Mouse (Mus musculus) left cerebral cortex, postnatal 10 days (tissue): Measurements from ENCODE around the gene Baz1b. TPM values are rescaled to one million over a fixed set of nuclear protein-coding genes. Genes with fewer than 3 reads are reported as not detected.

Source experiments
- microRNA-seq: library from miRNA; unstranded; fragments of <30 nt; microRNA quantifications from one replicate; pipeline ENCODE4 v1.2.0, GENCODE M21; 2022
- total RNA-seq, 2 experiments: library from RNA; stranded (reverse); gene quantifications; 2 replicates each; pipeline ENCODE4 v1.2.3; 2021

The Baz1b gene
- total RNA-seq, 2 experiments from 2014 or later: 44.6 to 45.7 TPM

Small RNAs within 50 kb of the gene (microRNA-seq; reads per million reads assigned to microRNA genes)
- gene Gm25315: not detected

Other genes starting within 250 kb of the Baz1b start
- gene Cldn4, start 240.3 kb upstream of the Baz1b start, total RNA-seq: not detected
- 1 to 10 TPM; 1.0 to 2.3 TPM for gene Cldn3, start 201.1 kb upstream of the Baz1b start, total RNA-seq
- 10 to 100 TPM; 49.8 to 52.5 TPM for gene Abhd11, start 178.1 kb upstream of the Baz1b start, total RNA-seq
- 100 to 1,000 TPM; 367 to 390 TPM for gene Stx1a, start 163.8 kb upstream of the Baz1b start, total RNA-seq
- 10 to 100 TPM; 37.5 to 38.1 TPM for gene Dnajc30, start 123.1 kb upstream of the Baz1b start, total RNA-seq
- gene Bud23, start 122.3 kb upstream of the Baz1b start, total RNA-seq: 10 to 100 TPM; 39.7 to 50.1 TPM
- 10 to 100 TPM; 28.9 to 32.7 TPM for gene Vps37d, start 109.0 kb upstream of the Baz1b start, total RNA-seq
- gene Mlxipl, start 97.4 kb upstream of the Baz1b start, total RNA-seq: 1 to 10 TPM; 3.6 to 4.0 TPM
- 10 to 100 TPM; 23.3 to 23.6 TPM for gene Tbl2, start 37.6 kb upstream of the Baz1b start, total RNA-seq
- 10 to 100 TPM; 29.4 to 33.0 TPM for gene Bcl7b, start 19.0 kb upstream of the Baz1b start, total RNA-seq
- 1 to 10 TPM; 8.8 to 9.0 TPM for gene Fzd9, start 64.0 kb downstream of the Baz1b start, total RNA-seq
- under 1 TPM in 1 of 2 experiments, not detected in 1; 0.65 TPM for gene Fkbp6, start 162.8 kb downstream of the Baz1b start, total RNA-seq
- not detected for gene Trim50, start 166.0 kb downstream of the Baz1b start, total RNA-seq
- 10 to 100 TPM; 20.4 to 25.7 TPM for gene Nsun5, start 182.7 kb downstream of the Baz1b start, total RNA-seq
- gene Pom121, start 207.3 kb downstream of the Baz1b start, total RNA-seq: 10 to 100 TPM; 37.5 to 39.1 TPM